Mouse (Mus musculus): ENCODE measurements around the gene Clrn3.

GRCm38 (mm10) chr7:135571392-135571791 is 42.9 kb upstream of the Clrn3 start:
- TF ChIP-seq POLR2A (IDR thresholded peaks at IDR 0.05; ENCODE audit: insufficient read depth, low read depth, low read length): no peak
- no peak for TF ChIP-seq CTCF (IDR thresholded peaks at IDR 0.05; ENCODE audit: insufficient read depth, low read depth, low read length)
